ENCODE assay signal across 11 mouse cellular contexts in genomic region chr19:40746603-40747002, GRCm38 (mm10). TPM values are rescaled to one million over a fixed set of nuclear protein-coding genes. Genes with fewer than 3 reads are reported as not detected.
DNase-seq lines count a peak whose midpoint lies in the region; ATAC-seq and TF ChIP-seq lines count a peak whose summit lies in the region.
"Had no signal": no experiment of that assay in that cellular context is flagged by ENCODE, and none has a peak within 500 bp of the region (broad histone marks: within the 10 kb centered on the region; RNA-seq: fewer than 3 reads in every experiment).

No protein-coding gene starts in this region.

- no peak for ATAC-seq in CD4-positive, CD25-positive, alpha-beta regulatory T cell, adult 4 months

- no peak overlapping the region for H3K27ac ChIP-seq in left cerebral cortex, adult 2 months
- H3K27ac ChIP-seq: macrophage; neural tube, embryonic 12.5 days had no signal

- no peak; the same call in none of the 2 replicates for TF ChIP-seq CTCF in left cerebral cortex, adult 2 months (IDR thresholded peaks at IDR 0.05)

- intact Hi-C loops in left cerebral cortex, postnatal 25 days (cut with DNase I): no loop called here
- intact Hi-C loops in left cerebral cortex, adult 2 months (cut with DNase I): no loop called here
- intact Hi-C loops in heart, postnatal 36 days (cut with DNase I): no loop called here

- no peak overlapping the region for H3K4me3 ChIP-seq in left cerebral cortex, adult 2 months
- H3K4me3 ChIP-seq: neural tube, embryonic 12.5 days had no signal

- DNase-seq in CD4-positive, CD25-positive, alpha-beta regulatory T cell, adult 2 months (ENCODE audit: low read depth, low spot score): peak; percentile 18
- peak; percentile 23 to 59 for DNase-seq in left cerebral cortex, postnatal 25 days (ENCODE audit: low spot score in 2 of 2)
- no peak for DNase-seq in left cerebral cortex, adult 2 months (ENCODE audit: extremely low spot score in 1 of 2, low spot score in 2 of 2)
- peak; percentile 35 for DNase-seq in adipocyte (ENCODE audit: low spot score)
- peak; percentile 65 for DNase-seq in layer of hippocampus, adult 9-11 months
- DNase-seq in spleen, postnatal 14 days (ENCODE audit: low spot score in 2 of 2): no peak
- DNase-seq in heart, postnatal 36 days: no peak

RNA-seq across cellular contexts. Expression of gene Cc2d2b, which starts 1.9 kb away (rescaled TPM):
- polyA plus RNA-seq in CD4-positive, CD25-positive, alpha-beta regulatory T cell, adult 4 months (2017; shearing (Covaris generic)): under 1 TPM; 0.47 to 0.93 TPM
- under 1 TPM; 0.30 to 0.99 TPM for total RNA-seq in left cerebral cortex, postnatal 25 days (2021)
- under 1 TPM; 0.23 to 0.88 TPM for total RNA-seq in left cerebral cortex, adult 2 months (2021)
- not detected for total RNA-seq in heart, postnatal 36 days (2021)
- total RNA-seq: gastrocnemius, adult 18-20 months had no signal
- polyA plus RNA-seq: macrophage had no signal

Comparison
In these comparisons a context has a peak if more than half of its experiments do, and no peak if none do; other contexts are left out.
1. DNase-seq: peak in CD4-positive, CD25-positive, alpha-beta regulatory T cell, adult 2 months (single experiment), left cerebral cortex, postnatal 25 days (2 of 2), adipocyte (single experiment) and layer of hippocampus, adult 9-11 months (single experiment); none in left cerebral cortex, adult 2 months (0 of 2), spleen, postnatal 14 days (0 of 2) and heart, postnatal 36 days (0 of 2).